Mouse (Mus musculus) limb, embryonic 15.5 days (tissue): ENCODE data around the gene Tssc4. TPM values are rescaled to one million over a fixed set of nuclear protein-coding genes. Genes with fewer than 3 reads are reported as not detected.
A peak's percentile ranks its signal among the peaks of the same experiment; 100 is the strongest.

ENCODE experiments used
- ATAC-seq: fragments of 200-750 bp; cut with Nextera tagmentation; 2 replicates; pipeline ENCODE4 v1.8.0; 2017; ENCODE audit warnings: low read depth, moderate TSS enrichment; ENCODE audit not compliant: insufficient number of reproducible peaks, low FRiP score, low TSS enrichment
- H3K27ac ChIP-seq: fragments of 300-500 bp; sonication (generic); 2 replicates; pipeline ENCODE4 v1.5.1; 2015; ENCODE audit warnings: moderate library complexity, mild to moderate bottlenecking, inconsistent platforms
- H3K27me3 ChIP-seq: fragments of 300-500 bp; sonication (generic); 2 replicates; pipeline ENCODE4 v1.6.1; 2015; ENCODE audit warnings: inconsistent platforms
- H3K36me3 ChIP-seq: fragments of 300-500 bp; sonication (generic); 2 replicates; pipeline ENCODE4 v1.6.1; 2015; ENCODE audit warnings: inconsistent platforms
- H3K4me1 ChIP-seq: fragments of 300-500 bp; sonication (generic); 2 replicates; pipeline ENCODE4 v1.6.1; 2015; ENCODE audit warnings: inconsistent platforms
- H3K4me2 ChIP-seq: fragments of 300-500 bp; sonication (generic); 2 replicates; pipeline ENCODE4 v1.6.1; 2015; ENCODE audit warnings: mild to moderate bottlenecking, inconsistent platforms
- H3K4me3 ChIP-seq: fragments of 300-500 bp; sonication (generic); 2 replicates; pipeline ENCODE4 v1.5.1; 2015; ENCODE audit warnings: mild to moderate bottlenecking, inconsistent platforms
- H3K9ac ChIP-seq: fragments of 300-500 bp; sonication (generic); 2 replicates; pipeline ENCODE4 v1.6.1; 2015; ENCODE audit warnings: inconsistent platforms
- H3K9me3 ChIP-seq: fragments of 300-500 bp; sonication (generic); 2 replicates; pipeline ENCODE4 v1.6.1; 2016; ENCODE audit warnings: inconsistent platforms
- WGBS: fragments of 180-500 bp; shearing (Covaris S2); methylation state at CpG from one replicate; pipeline ENCODE4 v1.1.7; 2015; 5-methylcytosine and 5-hydroxymethylcytosine counted together
- polyA plus RNA-seq: library from polyadenylated mRNA; unstranded; fragments of >200 nt; fragmentation: Nextera tagmentation; extraction: Ambion mirVana; gene quantifications from 2 replicates; pipeline ENCODE4 v1.2.1, GENCODE M21; 2015

Gene Tssc4
- polyA plus RNA-seq, 1 experiment from 2014 or later, result 97.1 TPM

GRCm38 (mm10) chr7:143072605-143073004 is 3.6 kb downstream of the Tssc4 start:
- peaks cover 29% of the 10 kb centered on the region for H3K4me1 ChIP-seq
- no peak overlapping the region for H3K4me3 ChIP-seq
- H3K9me3 ChIP-seq, result no peaks in the 10 kb centered on the region
- peaks cover 66% of the 10 kb centered on the region for H3K36me3 ChIP-seq
- no peak overlapping the region for H3K9ac ChIP-seq
- no peak for ATAC-seq
- no peaks in the 10 kb centered on the region for H3K27me3 ChIP-seq
- H3K27ac ChIP-seq, result no peak overlapping the region
- WGBS, result 80% methylated on average over 5 of the region's 5 CpGs
- H3K4me2 ChIP-seq, result no peak overlapping the region

- Histone ChIP-seq H3K9ac (no peak overlapping the region), H3K9me3 (no peaks in the 10 kb centered on the region), H3K4me1 (peaks cover 26% of the 10 kb centered on the region), H3K27me3 (no peaks in the 10 kb centered on the region), H3K4me3 (no peak overlapping the region), H3K27ac (no peak overlapping the region), H3K36me3 (peaks cover 66% of the 10 kb centered on the region), H3K4me2 (no peak overlapping the region)
- WGBS, result 69% methylated on average over 1 of the region's 1 CpGs
- no peak for ATAC-seq
These were observed 4.0 kb downstream of the Tssc4 start for GRCm38 (mm10) chr7:143073086-143073485.

GRCm38 (mm10) chr7:143075394-143075793 is 6.3 kb downstream of the Tssc4 start:
- whole genome bisulfite sequencing, result 72% methylated on average over 5 of the region's 5 CpGs
- Histone ChIP-seq H3K36me3 (peaks cover 87% of the 10 kb centered on the region), H3K4me2 (no peak overlapping the region), H3K27ac (no peak overlapping the region), H3K4me3 (no peak overlapping the region), H3K9me3 (no peaks in the 10 kb centered on the region), H3K27me3 (no peaks in the 10 kb centered on the region), H3K9ac (no peak overlapping the region), H3K4me1 (peaks cover 13% of the 10 kb centered on the region)
- ATAC-seq, result no peak

- ATAC-seq, result no peak
- Histone ChIP-seq H3K9ac (no peak overlapping the region), H3K27me3 (no peaks in the 10 kb centered on the region), H3K36me3 (peaks cover 88% of the 10 kb centered on the region), H3K9me3 (no peaks in the 10 kb centered on the region), H3K4me2 (no peak overlapping the region), H3K4me3 (no peak overlapping the region), H3K4me1 (no peaks in the 10 kb centered on the region), H3K27ac (no peak overlapping the region)
- 61% methylated on average over 2 of the region's 2 CpGs for WGBS
These were observed 8.3 kb downstream of the Tssc4 start for GRCm38 (mm10) chr7:143077351-143077750.

- no peak for ATAC-seq
- H3K4me3 ChIP-seq, result no peak overlapping the region
- peaks cover 66% of the 10 kb centered on the region for H3K36me3 ChIP-seq
- no peaks in the 10 kb centered on the region for H3K9me3 ChIP-seq
- H3K27ac ChIP-seq, result no peak overlapping the region
- WGBS, result 71% methylated on average over 6 of the region's 6 CpGs
- no peaks in the 10 kb centered on the region for H3K27me3 ChIP-seq
- no peak overlapping the region for H3K9ac ChIP-seq
- H3K4me1 ChIP-seq, result peaks cover 21% of the 10 kb centered on the region
- no peak overlapping the region for H3K4me2 ChIP-seq
These were observed 13.0 kb downstream of the Tssc4 start for GRCm38 (mm10) chr7:143082024-143082423.

- H3K9ac ChIP-seq, result no peak overlapping the region
- no peak overlapping the region for H3K4me2 ChIP-seq
- peaks cover 31% of the 10 kb centered on the region for H3K4me1 ChIP-seq
- H3K27ac ChIP-seq, result no peak overlapping the region
- peaks cover 49% of the 10 kb centered on the region for H3K36me3 ChIP-seq
- H3K4me3 ChIP-seq, result no peak overlapping the region
- no peaks in the 10 kb centered on the region for H3K9me3 ChIP-seq
- WGBS, result 73% methylated on average over 2 of the region's 2 CpGs
- no peak for ATAC-seq
- no peaks in the 10 kb centered on the region for H3K27me3 ChIP-seq
These were observed 14.7 kb downstream of the Tssc4 start for GRCm38 (mm10) chr7:143083708-143084107.

- no peaks in the 10 kb centered on the region for H3K9me3 ChIP-seq
- peak overlapping the region; percentile 42 for H3K9ac ChIP-seq
- peaks cover 23% of the 10 kb centered on the region for H3K36me3 ChIP-seq
- H3K4me2 ChIP-seq, result peak overlapping the region; percentile 54
- H3K4me3 ChIP-seq, result peak overlapping the region; percentile 36
- ATAC-seq, result no peak
- H3K27me3 ChIP-seq, result no peaks in the 10 kb centered on the region
- H3K27ac ChIP-seq, result peak overlapping the region; percentile 95
- 31% methylated on average over 2 of the region's 2 CpGs for WGBS
- H3K4me1 ChIP-seq, result peaks cover 31% of the 10 kb centered on the region
These were observed 17.3 kb downstream of the Tssc4 start for GRCm38 (mm10) chr7:143086366-143086765.

- ATAC-seq, result peak; percentile 94
- Histone ChIP-seq H3K9ac (peak overlapping the region; percentile 42), H3K4me3 (peak overlapping the region; percentile 36), H3K36me3 (peaks cover 17% of the 10 kb centered on the region), H3K4me1 (peaks cover 31% of the 10 kb centered on the region), H3K27ac (peak overlapping the region; percentile 95), H3K27me3 (no peaks in the 10 kb centered on the region), H3K4me2 (peak overlapping the region; percentile 54), H3K9me3 (no peaks in the 10 kb centered on the region)
- WGBS, result 17% methylated on average over 4 of the region's 4 CpGs
These were observed 18.1 kb downstream of the Tssc4 start for GRCm38 (mm10) chr7:143087070-143087579.

- peaks cover 8% of the 10 kb centered on the region for H3K4me1 ChIP-seq
- 74% methylated on average over 3 of the region's 3 CpGs for WGBS
- H3K36me3 ChIP-seq, result no peaks in the 10 kb centered on the region
These were observed 24.8 kb downstream of the Tssc4 start for GRCm38 (mm10) chr7:143093847-143094246.

GRCm38 (mm10) chr7:143094592-143095553 is 25.8 kb downstream of the Tssc4 start, which contains the start of gene Trpm5:
TSS of gene Trpm5 (minus strand) at chr7:143094642.
- peak; percentile 53; the same call in 1 of the 2 replicates for ATAC-seq
- no peak within 1 kb of the TSS; the same call in 1 of the 2 replicates for H3K27ac ChIP-seq
- no peaks in the 10 kb centered on the region for H3K9me3 ChIP-seq
- H3K4me1 ChIP-seq, result peaks cover 8% of the 10 kb centered on the region
- no peak within 1 kb of the TSS for H3K4me2 ChIP-seq
- no peaks in the 10 kb centered on the region for H3K27me3 ChIP-seq
- H3K36me3 ChIP-seq, result no peaks in the 10 kb centered on the region
- WGBS, result 33% methylated on average over 10 of the region's 10 CpGs
- H3K4me3 ChIP-seq, result no peak within 1 kb of the TSS
- H3K9ac ChIP-seq, result no peak within 1 kb of the TSS

More at GRCm38 (mm10) chr7:143093847-143094246, 24.8 kb downstream of the Tssc4 start:
- Histone ChIP-seq H3K27ac (no peak overlapping the region), H3K9ac (no peak overlapping the region), H3K4me3 (no peak overlapping the region), H3K9me3 (no peaks in the 10 kb centered on the region), H3K4me2 (no peak overlapping the region), H3K27me3 (no peaks in the 10 kb centered on the region)
- no peak for ATAC-seq

- Histone ChIP-seq H3K9me3 (no peaks in the 10 kb centered on the region), H3K4me3 (no peak overlapping the region), H3K9ac (no peak overlapping the region), H3K27me3 (no peaks in the 10 kb centered on the region), H3K4me1 (peaks cover 12% of the 10 kb centered on the region), H3K27ac (no peak overlapping the region), H3K4me2 (no peak overlapping the region), H3K36me3 (no peaks in the 10 kb centered on the region)
- 54% methylated on average over 1 of the region's 1 CpGs for WGBS
- no peak for ATAC-seq
These were observed 26.5 kb downstream of the Tssc4 start for GRCm38 (mm10) chr7:143095554-143095907.

GRCm38 (mm10) chr7:143100759-143101158 is 31.7 kb downstream of the Tssc4 start:
- Histone ChIP-seq H3K9ac (no peak overlapping the region), H3K27me3 (peaks cover 12% of the 10 kb centered on the region), H3K4me2 (no peak overlapping the region), H3K4me1 (0 out of 2 replicates have a peak, but pooled peaks cover 9% of the 10 kb centered on the region), H3K9me3 (no peaks in the 10 kb centered on the region), H3K36me3 (no peaks in the 10 kb centered on the region), H3K4me3 (no peak overlapping the region), H3K27ac (no peak overlapping the region)
- no peak for ATAC-seq
- WGBS, result 42% methylated on average over 4 of the region's 4 CpGs
